Mouse (Mus musculus) midbrain, embryonic 12.5 days (tissue): ENCODE results near the gene Tnpo2. TPM values are rescaled to one million over a fixed set of nuclear protein-coding genes. Genes with fewer than 3 reads are reported as not detected.

Experiments
- ATAC-seq: fragments of 200-750 bp; cut with Nextera tagmentation; 2 replicates; pipeline ENCODE4 v1.8.0; 2017; ENCODE audit warnings: low read depth, moderate TSS enrichment, moderate library complexity; ENCODE audit not compliant: low FRiP score
- H3K27ac ChIP-seq: fragments of 300-500 bp; sonication (generic); replicated peaks from 2 replicates; pipeline ENCODE4 v1.5.1; 2016; ENCODE audit warnings: mild to moderate bottlenecking
- H3K27me3 ChIP-seq: fragments of 300-500 bp; sonication (generic); 2 replicates; pipeline ENCODE4 v1.6.1; 2016; ENCODE audit warnings: mild to moderate bottlenecking
- H3K36me3 ChIP-seq: fragments of 300-500 bp; sonication (generic); 2 replicates; pipeline ENCODE4 v1.6.1; 2016
- H3K4me1 ChIP-seq: fragments of 300-500 bp; sonication (generic); 2 replicates; pipeline ENCODE4 v1.6.1; 2016
- H3K4me2 ChIP-seq: fragments of 300-500 bp; sonication (generic); replicated peaks from 2 replicates; pipeline ENCODE4 v1.6.1; 2016; ENCODE audit warnings: mild to moderate bottlenecking, moderate library complexity
- H3K4me3 ChIP-seq: fragments of 300-500 bp; sonication (generic); 2 replicates; pipeline ENCODE4 v1.5.1; 2016; ENCODE audit warnings: mild to moderate bottlenecking
- H3K9ac ChIP-seq: fragments of 300-500 bp; sonication (generic); replicated peaks from 2 replicates; pipeline ENCODE4 v1.6.1; 2016; ENCODE audit warnings: mild to moderate bottlenecking, moderate library complexity
- H3K9me3 ChIP-seq: fragments of 300-500 bp; sonication (generic); 2 replicates; pipeline ENCODE4 v1.6.1; 2016; ENCODE audit warnings: mild to moderate bottlenecking
- WGBS: fragments of 180-500 bp; shearing (Covaris S2); methylation state at CpG from one replicate; pipeline ENCODE4 v1.1.7; 2016; 5-methylcytosine and 5-hydroxymethylcytosine counted together
- polyA plus RNA-seq: library from polyadenylated mRNA; unstranded; fragments of >200 nt; fragmentation: Nextera tagmentation; extraction: Ambion mirVana; gene quantifications from 2 replicates; pipeline ENCODE4 v1.2.1, GENCODE M21; 2016

Tnpo2 gene
- polyA plus RNA-seq, 1 experiment from 2014 or later: 42.0 TPM

DNA sequence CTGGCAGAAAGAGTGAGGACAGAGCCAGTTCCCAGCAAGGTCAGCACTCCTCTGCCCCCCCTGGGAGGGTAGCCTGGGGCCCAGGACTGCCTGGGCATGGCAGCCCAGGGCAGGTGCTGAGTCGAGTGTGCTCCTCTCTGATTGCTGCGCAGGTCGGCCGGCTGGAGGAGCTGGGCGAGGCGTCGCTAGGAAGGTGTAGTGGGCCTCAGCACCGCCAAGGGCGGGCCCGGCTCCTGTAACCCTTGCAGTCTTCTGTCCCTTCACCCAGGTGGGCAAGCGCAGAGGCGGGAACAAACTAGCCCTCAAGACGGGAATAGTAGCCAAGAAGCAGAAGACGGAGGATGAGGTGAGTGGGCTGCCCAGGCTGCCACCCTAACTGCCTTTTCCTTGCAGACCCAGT lies 7.4 kb upstream of the Tnpo2 start:
- Histone ChIP-seq H3K27ac (0 out of 2 replicates have a peak overlapping the region, but pooled peaks have one; percentile 22), H3K27me3 (no peaks in the 10 kb centered on the region), H3K36me3 (peaks cover 42% of the 10 kb centered on the region), H3K9me3 (no peaks in the 10 kb centered on the region), H3K4me1 (peaks cover 33% of the 10 kb centered on the region), H3K4me3 (0 out of 2 replicates have a peak overlapping the region, but pooled peaks have one; percentile 82), H3K9ac (no peak overlapping the region), H3K4me2 (peak overlapping the region; percentile 80; the same call in 1 of the 2 replicates)
- WGBS: 90% methylated on average over 14 of the region's 14 CpGs
- ATAC-seq: no peak

DNA sequence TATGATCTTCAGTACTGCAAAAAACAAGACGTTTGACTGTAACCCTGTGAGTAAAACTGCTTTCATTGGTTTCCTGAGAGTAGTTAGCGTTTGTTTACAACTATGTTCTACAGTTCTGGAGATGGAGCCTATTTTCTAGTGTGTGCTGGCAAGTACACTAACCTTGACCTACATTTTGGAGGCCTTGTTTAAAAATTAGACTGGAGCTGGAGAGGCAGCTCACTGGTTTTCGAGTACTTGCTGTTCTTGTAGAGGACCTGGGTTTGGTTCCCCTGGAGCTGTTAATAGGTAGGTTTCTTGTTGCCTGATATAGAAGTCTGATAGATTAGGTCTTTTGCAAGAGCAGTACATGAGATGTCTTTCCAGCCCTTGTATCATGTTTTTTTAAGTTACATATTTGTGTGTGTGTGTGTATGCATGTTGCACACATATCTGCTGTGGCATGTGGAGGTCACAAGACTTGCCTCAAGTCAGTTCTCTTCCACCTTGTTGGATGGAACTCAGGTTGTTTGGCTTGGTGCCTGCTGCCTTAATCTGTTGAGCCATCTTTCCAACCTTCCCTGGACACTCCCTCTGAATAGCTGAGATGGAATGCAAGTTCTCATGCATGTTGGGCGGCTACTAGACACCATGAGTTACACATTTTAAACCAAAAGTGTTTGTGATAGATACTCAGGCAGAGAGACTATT lies 3.9 kb upstream of the Tnpo2 start:
- peaks cover 32% of the 10 kb centered on the region for H3K4me1 ChIP-seq
- 89% methylated on average over 4 of the region's 4 CpGs for whole genome bisulfite sequencing
- H3K27me3 ChIP-seq: no peaks in the 10 kb centered on the region
- H3K36me3 ChIP-seq: peaks cover 42% of the 10 kb centered on the region
- no peak overlapping the region for H3K27ac ChIP-seq
- no peak overlapping the region for H3K4me2 ChIP-seq
- H3K9me3 ChIP-seq: no peaks in the 10 kb centered on the region
- no peak for ATAC-seq
- no peak overlapping the region for H3K4me3 ChIP-seq
- H3K9ac ChIP-seq: no peak overlapping the region

DNA sequence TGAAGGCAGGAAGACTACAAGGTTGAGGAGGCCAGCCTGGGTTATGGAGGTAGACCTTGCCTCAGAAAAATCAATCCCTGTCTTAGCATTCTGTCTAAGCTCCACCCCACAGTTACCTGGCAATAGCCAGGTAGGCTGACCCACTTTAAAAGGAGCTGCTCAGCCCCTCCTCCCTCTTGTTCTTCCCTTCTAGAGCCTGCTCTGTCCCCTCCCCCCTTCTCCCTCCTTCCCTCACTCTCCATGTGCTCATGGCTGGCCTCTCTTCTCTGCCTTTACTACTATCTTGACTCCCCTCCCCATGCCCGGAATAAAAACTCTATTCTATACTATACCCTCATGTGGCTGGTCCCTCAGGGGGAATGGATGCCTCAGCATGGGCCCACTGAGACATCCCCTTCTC lies 2.8 kb upstream of the Tnpo2 start:
- no peaks in the 10 kb centered on the region for H3K9me3 ChIP-seq
- no peak for ATAC-seq
- 71% methylated on average over 1 of the region's 1 CpGs for WGBS
- peaks cover 42% of the 10 kb centered on the region for H3K36me3 ChIP-seq
- H3K4me3 ChIP-seq: no peak overlapping the region
- no peak overlapping the region for H3K9ac ChIP-seq
- H3K4me2 ChIP-seq: no peak overlapping the region
- peaks cover 30% of the 10 kb centered on the region for H3K4me1 ChIP-seq
- H3K27me3 ChIP-seq: no peaks in the 10 kb centered on the region
- H3K27ac ChIP-seq: no peak overlapping the region

DNA sequence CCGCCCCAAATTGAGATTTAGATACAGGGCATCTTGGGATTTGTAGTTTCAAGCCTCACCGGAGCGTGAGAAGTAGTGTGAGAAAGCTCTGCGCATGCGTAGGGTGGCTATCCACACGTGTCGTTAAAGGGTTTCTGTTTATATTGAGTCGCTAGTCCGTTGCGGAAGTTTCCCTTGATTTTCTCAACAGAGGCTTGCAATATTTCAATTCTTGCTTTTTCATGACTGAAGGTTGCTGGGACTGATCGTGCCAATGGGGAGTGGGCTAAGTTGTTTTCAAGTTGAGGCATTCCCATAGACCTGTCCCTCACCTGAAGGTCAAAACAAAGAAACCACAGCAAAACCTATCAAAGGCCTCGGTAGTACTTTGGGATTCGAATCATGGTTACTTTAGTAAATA lies 2.0 kb upstream of the Tnpo2 start:
- no peak overlapping the region for H3K27ac ChIP-seq

DNA sequence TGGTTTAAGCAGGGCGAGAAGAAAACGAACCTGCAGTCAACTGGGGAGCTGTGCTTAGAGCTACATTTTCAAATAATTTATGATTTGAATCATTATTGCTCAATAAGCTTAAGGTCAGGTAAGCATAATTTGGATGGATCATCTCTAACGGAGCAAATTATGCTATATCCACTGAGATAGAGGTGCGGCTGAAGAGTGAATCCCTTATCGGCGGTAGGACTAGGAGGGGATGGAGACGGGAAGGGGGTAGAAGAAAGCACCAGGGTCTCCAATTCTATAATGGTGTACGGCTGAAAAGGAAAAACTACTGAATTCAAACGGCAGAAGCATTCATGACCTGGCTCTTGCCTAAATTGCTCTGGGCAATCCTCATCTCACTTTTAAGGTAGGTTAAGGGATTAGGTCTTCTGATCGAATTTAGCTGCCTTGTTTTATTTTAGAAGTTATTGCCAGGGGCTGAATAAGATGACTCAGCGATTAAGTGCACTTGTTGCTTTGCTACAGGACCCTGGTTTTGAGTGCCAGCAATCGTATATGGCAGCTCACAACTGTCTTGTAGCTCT lies 1.5 kb upstream of the Tnpo2 start:
- 6% methylated on average over 12 of the region's 12 CpGs for WGBS
- Histone ChIP-seq H3K27ac (no peak overlapping the region), H3K36me3 (peaks cover 31% of the 10 kb centered on the region), H3K4me3 (peak overlapping the region; percentile 90), H3K9ac (peak overlapping the region; percentile 92; the same call in 1 of the 2 replicates), H3K4me2 (peak overlapping the region; percentile 90), H3K27me3 (no peaks in the 10 kb centered on the region), H3K9me3 (no peaks in the 10 kb centered on the region), H3K4me1 (peaks cover 26% of the 10 kb centered on the region)
- no peak for ATAC-seq

More for the DNA sequence above, 2.0 kb upstream of the Tnpo2 start:
- WGBS: 6% methylated on average over 13 of the region's 13 CpGs
- Histone ChIP-seq H3K4me1 (peaks cover 26% of the 10 kb centered on the region), H3K4me2 (peak overlapping the region; percentile 90), H3K9ac (no peak overlapping the region), H3K36me3 (peaks cover 35% of the 10 kb centered on the region), H3K4me3 (peak overlapping the region; percentile 90), H3K27me3 (no peaks in the 10 kb centered on the region), H3K9me3 (no peaks in the 10 kb centered on the region)
- no peak for ATAC-seq

DNA sequence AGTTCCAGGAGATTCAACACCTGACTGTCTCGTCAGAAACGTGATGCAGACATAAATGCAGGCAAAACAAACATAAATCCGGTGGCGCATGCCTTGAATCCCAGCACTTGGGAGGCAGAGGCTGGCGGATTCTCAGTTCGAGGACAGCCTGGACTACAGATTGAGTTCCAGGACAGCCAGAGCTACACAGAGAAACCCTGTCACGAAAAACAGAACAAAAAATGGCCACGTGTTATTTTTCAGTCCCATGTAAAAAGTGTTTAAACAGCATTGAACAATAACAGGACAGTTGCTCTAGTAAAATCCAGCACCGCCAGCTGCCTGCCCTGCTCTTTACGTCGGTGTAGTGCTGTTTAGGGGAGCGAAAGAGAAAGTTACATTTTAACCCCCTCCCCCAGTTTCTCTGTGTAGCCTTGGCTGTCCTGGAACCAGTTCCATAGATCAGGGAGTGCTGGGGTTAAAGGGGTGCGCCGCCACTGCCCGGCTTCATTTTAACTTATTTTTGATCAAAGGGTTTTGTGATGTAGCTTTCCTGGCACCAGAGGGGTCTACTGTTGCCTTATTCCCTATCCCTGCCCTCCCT lies 896 bp upstream of the Tnpo2 start:
- H3K36me3 ChIP-seq: peaks cover 31% of the 10 kb centered on the region
- H3K4me3 ChIP-seq: peak overlapping the region; percentile 90
- peak overlapping the region; percentile 92 for H3K9ac ChIP-seq
- peaks cover 26% of the 10 kb centered on the region for H3K4me1 ChIP-seq
- under 1% methylated on average over 15 of the region's 15 CpGs for WGBS
- no peaks in the 10 kb centered on the region for H3K27me3 ChIP-seq
- no peaks in the 10 kb centered on the region for H3K9me3 ChIP-seq
- peak overlapping the region; percentile 99 for H3K27ac ChIP-seq
- peak; percentile 3; the same call in 1 of the 2 replicates for ATAC-seq
- peak overlapping the region; percentile 90 for H3K4me2 ChIP-seq

DNA sequence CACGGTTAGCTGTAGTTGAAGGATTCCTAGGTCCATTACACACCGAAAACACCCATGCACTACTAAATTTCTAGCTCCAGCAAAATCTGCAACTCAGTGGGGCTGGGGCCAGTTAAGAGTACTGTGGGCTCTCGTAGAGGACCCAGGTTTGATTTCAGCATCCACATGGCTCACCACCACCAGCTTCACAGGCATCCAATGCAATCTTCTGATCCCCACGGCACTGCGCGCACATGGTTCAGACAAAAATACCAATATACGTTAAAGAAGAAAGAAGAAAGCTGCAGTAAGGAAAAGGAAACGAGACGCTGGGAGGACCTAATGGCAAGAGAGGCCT lies 366 bp upstream of the Tnpo2 start:
- Histone ChIP-seq H3K9ac (peak overlapping the region; percentile 92), H3K4me3 (peak overlapping the region; percentile 90), H3K36me3 (peaks cover 32% of the 10 kb centered on the region), H3K9me3 (no peaks in the 10 kb centered on the region), H3K27ac (peak overlapping the region; percentile 99), H3K27me3 (no peaks in the 10 kb centered on the region), H3K4me2 (peak overlapping the region; percentile 90), H3K4me1 (peaks cover 26% of the 10 kb centered on the region)
- 0% methylated on average over 9 of the region's 9 CpGs for whole genome bisulfite sequencing
- peak; percentile 48 for ATAC-seq

DNA sequence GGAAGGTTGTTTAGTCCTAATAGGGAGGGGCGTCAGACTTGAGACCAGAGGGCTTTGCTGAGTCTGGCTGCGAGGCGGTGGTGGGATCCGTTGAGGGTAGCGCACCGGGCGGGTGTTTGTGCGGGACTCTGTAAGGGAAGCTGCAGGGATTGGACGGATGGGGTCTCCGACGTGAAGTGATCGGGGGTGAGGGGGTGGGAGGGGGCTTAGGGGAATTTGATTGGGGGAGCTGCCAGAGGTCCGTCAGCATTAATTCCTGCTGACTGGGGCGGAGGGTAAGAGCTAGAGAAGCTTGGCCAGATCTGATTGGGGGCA lies 608 bp downstream of the Tnpo2 start:
- H3K4me2 ChIP-seq: peak overlapping the region; percentile 90
- no peaks in the 10 kb centered on the region for H3K27me3 ChIP-seq
- ATAC-seq: peak; percentile 68
- H3K4me1 ChIP-seq: peaks cover 26% of the 10 kb centered on the region
- peak overlapping the region; percentile 92 for H3K9ac ChIP-seq
- H3K4me3 ChIP-seq: peak overlapping the region; percentile 90
- H3K27ac ChIP-seq: peak overlapping the region; percentile 99
- peaks cover 31% of the 10 kb centered on the region for H3K36me3 ChIP-seq
- under 1% methylated on average over 14 of the region's 14 CpGs for WGBS
- no peaks in the 10 kb centered on the region for H3K9me3 ChIP-seq

DNA sequence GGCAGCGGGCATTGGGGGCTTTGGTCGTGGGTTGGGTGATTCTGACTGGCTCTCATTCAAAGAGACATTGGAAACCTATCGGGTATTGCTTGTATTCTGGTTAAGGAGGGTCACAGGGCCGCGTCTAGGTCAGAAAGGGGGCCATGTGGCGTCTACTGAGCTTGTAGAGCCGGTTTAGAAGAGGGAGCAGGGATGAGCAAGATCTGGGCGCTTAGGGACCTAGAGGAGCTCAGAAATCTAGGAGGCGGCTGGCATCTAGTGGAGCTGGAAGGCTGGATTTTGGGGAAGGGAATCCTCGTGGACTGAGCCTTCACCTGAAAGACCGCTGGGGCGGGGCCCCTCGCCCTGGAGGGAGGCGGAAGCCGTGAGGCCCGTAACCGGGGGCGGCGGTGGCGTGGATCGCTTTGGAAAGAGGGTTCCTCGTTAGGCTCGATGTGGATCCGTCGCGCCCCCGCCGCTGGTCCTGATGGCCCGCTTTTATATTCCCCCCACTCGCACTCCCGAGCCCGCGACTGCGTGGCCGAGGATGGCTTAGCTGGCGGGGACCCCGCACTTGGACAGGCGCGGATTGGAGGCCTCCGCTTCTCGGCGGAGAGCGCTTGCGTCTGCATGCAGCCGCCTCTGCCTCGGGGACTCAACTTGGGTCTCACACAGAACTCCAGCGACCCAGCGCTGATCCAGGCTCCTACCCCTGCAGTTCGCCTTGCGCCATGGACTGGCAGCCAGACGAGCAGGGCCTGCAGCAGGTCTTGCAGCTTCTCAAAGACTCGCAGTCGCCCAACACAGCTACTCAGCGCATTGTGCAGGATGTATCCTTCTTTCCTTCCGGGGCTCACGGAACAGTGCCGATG lies 1.2 kb downstream of the Tnpo2 start:
- H3K4me3 ChIP-seq: peak overlapping the region; percentile 90
- H3K27me3 ChIP-seq: no peaks in the 10 kb centered on the region
- peaks cover 26% of the 10 kb centered on the region for H3K4me1 ChIP-seq
- peak overlapping the region; percentile 92 for H3K9ac ChIP-seq
- H3K36me3 ChIP-seq: peaks cover 31% of the 10 kb centered on the region
- H3K4me2 ChIP-seq: peak overlapping the region; percentile 90
- under 1% methylated on average over 56 of the region's 57 CpGs for WGBS
- no peaks in the 10 kb centered on the region for H3K9me3 ChIP-seq
- peak overlapping the region; percentile 99 for H3K27ac ChIP-seq
- ATAC-seq: 0 out of 2 replicates have a peak, but pooled peaks have one; percentile 0

DNA sequence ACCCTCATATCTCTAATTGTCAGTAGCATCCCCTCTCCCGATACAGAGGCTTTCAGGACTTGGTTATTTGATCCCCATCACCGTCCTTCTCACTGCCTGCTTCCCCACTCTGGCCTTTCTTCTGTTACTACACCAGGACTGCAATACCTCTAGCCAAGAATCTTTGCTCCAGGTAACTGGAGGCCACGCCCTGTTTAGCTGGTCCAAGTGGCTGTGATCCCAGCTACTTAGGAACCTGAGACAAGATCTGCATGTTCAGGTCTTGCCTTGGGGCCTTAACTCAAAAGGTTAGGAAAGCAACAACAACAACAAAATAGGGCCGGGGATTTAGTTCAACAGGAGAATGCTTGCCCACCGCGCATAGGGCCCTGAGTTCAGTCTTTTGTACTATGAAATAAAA lies 6.9 kb downstream of the Tnpo2 start:
- Histone ChIP-seq H3K27me3 (no peaks in the 10 kb centered on the region), H3K9ac (no peak overlapping the region), H3K4me2 (no peak overlapping the region), H3K4me1 (peaks cover 5% of the 10 kb centered on the region), H3K4me3 (no peak overlapping the region), H3K9me3 (no peaks in the 10 kb centered on the region), H3K36me3 (peaks cover 82% of the 10 kb centered on the region), H3K27ac (no peak overlapping the region)
- no peak for ATAC-seq
- WGBS: 95% methylated on average over 6 of the region's 6 CpGs

DNA sequence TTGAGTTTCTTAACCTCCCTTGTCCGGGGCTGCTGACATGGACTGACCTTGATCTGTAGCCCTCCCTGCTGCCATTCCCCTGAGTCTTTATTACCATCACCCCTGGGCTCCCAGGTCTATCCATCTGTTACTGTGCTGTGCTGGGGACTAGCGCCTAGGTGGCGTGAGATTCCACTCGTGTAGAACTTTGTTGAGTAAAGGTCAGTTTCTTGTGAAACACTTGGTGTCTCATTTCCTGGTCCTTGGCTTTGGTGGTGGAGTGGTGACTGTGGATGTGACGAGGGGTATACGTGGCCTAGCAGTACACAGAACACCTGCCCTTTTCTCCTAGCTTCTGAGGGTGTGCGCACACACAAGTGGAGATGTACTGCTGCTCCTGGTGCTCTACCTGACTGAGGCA lies 20.7 kb downstream of the Tnpo2 start:
- H3K4me3 ChIP-seq: no peak overlapping the region
- no peaks in the 10 kb centered on the region for H3K9me3 ChIP-seq
- peaks cover 47% of the 10 kb centered on the region for H3K36me3 ChIP-seq
- no peak overlapping the region for H3K9ac ChIP-seq
- no peaks in the 10 kb centered on the region for H3K27me3 ChIP-seq
- peaks cover 18% of the 10 kb centered on the region for H3K4me1 ChIP-seq
- WGBS: 89% methylated on average over 7 of the region's 7 CpGs
- no peak overlapping the region for H3K27ac ChIP-seq
- no peak for ATAC-seq
- no peak overlapping the region for H3K4me2 ChIP-seq
